ENCODE assay signal across 18 mouse cellular contexts in the genomic region with DNA sequence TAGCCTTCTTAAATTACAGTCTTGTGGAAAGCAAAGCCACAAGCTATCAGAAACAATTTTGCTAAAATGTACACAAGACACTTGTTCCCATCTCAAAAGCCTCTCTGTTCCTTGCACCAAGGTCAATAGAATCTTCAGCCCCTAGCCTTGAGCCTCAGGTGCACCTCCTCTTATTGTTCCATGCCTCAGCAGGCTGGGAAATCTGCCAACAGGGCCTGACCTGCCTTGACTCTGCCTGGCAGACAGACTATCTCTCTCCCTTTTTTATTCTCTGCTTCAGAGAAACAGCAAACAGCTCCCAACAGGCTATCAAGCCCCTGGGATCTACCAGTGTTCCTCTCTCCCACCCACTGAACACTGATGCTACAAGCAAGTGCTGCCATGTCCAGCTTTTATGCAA.
DNase-seq lines count a peak whose midpoint lies in the region; ATAC-seq lines count a peak whose summit lies in the region.
"Had no signal": no experiment of that assay in that cellular context is flagged by ENCODE, and none has a peak within 500 bp of the region (broad histone marks: within the 10 kb centered on the region; RNA-seq: fewer than 3 reads in every experiment).

No protein-coding gene starts in this region.

- H3K4me2 ChIP-seq in heart, embryonic 11.5 days = no peak overlapping the region
- H3K4me2 ChIP-seq: embryonic facial prominence, embryonic 15.5 days; forebrain, embryonic 13.5 days; hindbrain, embryonic 14.5 days; limb, embryonic 13.5 days; midbrain, embryonic 13.5 days had no signal

- DNase-seq in heart, postnatal 14 days = peak; percentile 9 to 16
- DNase-seq in urinary bladder, postnatal 14 days (ENCODE audit: low spot score) = peak; percentile 3
- no peak for DNase-seq in urinary bladder, postnatal 25 days (ENCODE audit: low spot score)
- DNase-seq in kidney, postnatal 4 days = peak; percentile 13 to 17
- DNase-seq in liver = no peak
- DNase-seq: cerebellum, adult 18-20 months; liver, postnatal 0 days; lung, postnatal 4 days had no signal

- no peak overlapping the region for H3K4me3 ChIP-seq in heart, embryonic 11.5 days (ENCODE audit: low read depth, low read length)
- H3K4me3 ChIP-seq: embryonic facial prominence, embryonic 15.5 days; forebrain, embryonic 13.5 days; left cerebral cortex, adult 2 months; limb, embryonic 13.5 days; midbrain, embryonic 13.5 days had no signal

- no peaks in the 10 kb centered on the region for H3K27me3 ChIP-seq in heart, embryonic 11.5 days (ENCODE audit: control insufficient read depth, insufficient read depth, low read length)
- H3K27me3 ChIP-seq: embryonic facial prominence, embryonic 15.5 days; forebrain, embryonic 13.5 days; limb, embryonic 13.5 days; midbrain, embryonic 13.5 days had no signal

- H3K9me3 ChIP-seq in heart, embryonic 11.5 days (replicated peaks; ENCODE audit: control insufficient read depth, low read length) = no peaks in the 10 kb centered on the region
- H3K9me3 ChIP-seq: embryonic facial prominence, embryonic 15.5 days; forebrain, embryonic 13.5 days; limb, embryonic 13.5 days; midbrain, embryonic 13.5 days had no signal

- intact Hi-C loops in heart, postnatal 14 days (cut with DNase I) = no loop called here

- no peak overlapping the region for H3K9ac ChIP-seq in heart, embryonic 11.5 days (ENCODE audit: low read depth, low read length)
- H3K9ac ChIP-seq: embryonic facial prominence, embryonic 15.5 days; forebrain, embryonic 13.5 days; hindbrain, embryonic 14.5 days; limb, embryonic 13.5 days; liver, postnatal 0 days; midbrain, embryonic 13.5 days had no signal

- no peaks in the 10 kb centered on the region for H3K4me1 ChIP-seq in heart, embryonic 11.5 days (ENCODE audit: control insufficient read depth, insufficient read depth, low read length)
- H3K4me1 ChIP-seq: embryonic facial prominence, embryonic 15.5 days; forebrain, embryonic 13.5 days; limb, embryonic 13.5 days; midbrain, embryonic 13.5 days had no signal

- no peak overlapping the region for H3K27ac ChIP-seq in heart, embryonic 11.5 days (ENCODE audit: low read depth, low read length)
- H3K27ac ChIP-seq: embryonic facial prominence, embryonic 15.5 days; forebrain, embryonic 13.5 days; hindbrain, embryonic 14.5 days; left cerebral cortex, adult 2 months; limb, embryonic 13.5 days; midbrain, embryonic 13.5 days had no signal

- ATAC-seq in heart, embryonic 11.5 days (replicated peaks; ENCODE audit: insufficient number of reproducible peaks, low FRiP score, low TSS enrichment) = no peak
- no peak for ATAC-seq in megakaryocyte-erythroid progenitor cell, adult 5-6 weeks (replicated peaks; ENCODE audit: low FRiP score, low TSS enrichment, poor library complexity, severe bottlenecking)
- ATAC-seq: CD4-positive, CD25-positive, alpha-beta regulatory T cell, adult 4 months; forebrain, embryonic 13.5 days; intestine, embryonic 16.5 days; liver, postnatal 0 days; midbrain, embryonic 13.5 days had no signal

- no peaks in the 10 kb centered on the region for H3K36me3 ChIP-seq in heart, embryonic 11.5 days (ENCODE audit: control insufficient read depth, insufficient read depth, low read length)
- H3K36me3 ChIP-seq: embryonic facial prominence, embryonic 15.5 days; limb, embryonic 13.5 days; midbrain, embryonic 13.5 days had no signal

Comparison
In these comparisons a context has a peak if more than half of its experiments do, and no peak if none do; other contexts are left out.
1. DNase-seq: peak in heart, postnatal 14 days (2 of 2), urinary bladder, postnatal 14 days (single experiment) and kidney, postnatal 4 days (2 of 2); none in urinary bladder, postnatal 25 days (single experiment) and liver (single experiment).